Mouse (Mus musculus): ENCODE measurements at regions not wholly inside any gene's neighbourhood (a gene's known extent, or its start where the extent isn't known, plus 50 kb on each side); places are given as distances from the start of the nearest gene placed in this dataset.

GRCm38 (mm10) chr7:79543231-79544071 is 74.0 kb downstream of the Rhcg start:
- H3K36me3 ChIP-seq (ENCODE audit: control insufficient read depth), result no peaks in the 10 kb centered on the region
- no peaks in the 10 kb centered on the region for H3K9me3 ChIP-seq (ENCODE audit: control insufficient read depth, low read length)
- H3K4me3 ChIP-seq (replicated peaks), result no peak overlapping the region
- H3K27me3 ChIP-seq (ENCODE audit: control insufficient read depth), result peaks cover 97% of the 10 kb centered on the region
- TF ChIP-seq GATA1 (IDR thresholded peaks at IDR 0.05; ENCODE audit: low read length) (no peak), TAL1 (IDR thresholded peaks at IDR 0.05; ENCODE audit: low read length) (no peak)
- H3K4me1 ChIP-seq (ENCODE audit: control insufficient read depth), result no peaks in the 10 kb centered on the region

GRCm38 (mm10) chr7:79542379-79543015 is 75.0 kb downstream of the Rhcg start:
- Histone ChIP-seq H3K9me3 (ENCODE audit: control insufficient read depth, low read length) (no peaks in the 10 kb centered on the region), H3K4me1 (ENCODE audit: control insufficient read depth) (no peaks in the 10 kb centered on the region), H3K36me3 (ENCODE audit: control insufficient read depth) (no peaks in the 10 kb centered on the region), H3K4me3 (replicated peaks) (no peak overlapping the region), H3K27me3 (ENCODE audit: control insufficient read depth) (peaks cover 97% of the 10 kb centered on the region)
- TF ChIP-seq TAL1 (IDR thresholded peaks at IDR 0.05; ENCODE audit: low read length), result no peak

- TF ChIP-seq TAL1 (IDR thresholded peaks at IDR 0.05; ENCODE audit: low read length), result no peak
- TF ChIP-seq GATA1 (IDR thresholded peaks at IDR 0.05; ENCODE audit: low read length), result no peak
- H3K9me3 ChIP-seq (ENCODE audit: control insufficient read depth, low read length), result no peaks in the 10 kb centered on the region; the same call in 1 of the 2 replicates
- peaks cover 98% of the 10 kb centered on the region for H3K27me3 ChIP-seq (ENCODE audit: control insufficient read depth)
- H3K4me1 ChIP-seq (ENCODE audit: control insufficient read depth), result no peaks in the 10 kb centered on the region
- no peaks in the 10 kb centered on the region for H3K36me3 ChIP-seq (ENCODE audit: control insufficient read depth)
- no peak overlapping the region for H3K4me3 ChIP-seq (replicated peaks)
These were observed 74.1 kb upstream of the Polg start for GRCm38 (mm10) chr7:79540246-79540645.

GRCm38 (mm10) chr7:79539426-79539825 is 73.3 kb upstream of the Polg start:
- no peaks in the 10 kb centered on the region; the same call in 1 of the 2 replicates for H3K9me3 ChIP-seq (ENCODE audit: control insufficient read depth, low read length)
- H3K4me3 ChIP-seq (replicated peaks), result no peak overlapping the region
- H3K4me1 ChIP-seq (ENCODE audit: control insufficient read depth), result no peaks in the 10 kb centered on the region
- H3K36me3 ChIP-seq (ENCODE audit: control insufficient read depth), result no peaks in the 10 kb centered on the region
- peaks cover 98% of the 10 kb centered on the region for H3K27me3 ChIP-seq (ENCODE audit: control insufficient read depth)
- TF ChIP-seq GATA1 (IDR thresholded peaks at IDR 0.05; ENCODE audit: low read length), result no peak
- TF ChIP-seq TAL1 (IDR thresholded peaks at IDR 0.05; ENCODE audit: low read length), result no peak

GRCm38 (mm10) chr7:79536157-79536641 is 70.0 kb upstream of the Polg start:
- no peaks in the 10 kb centered on the region; the same call in 1 of the 2 replicates for H3K9me3 ChIP-seq (ENCODE audit: control insufficient read depth, low read length)
- TF ChIP-seq GATA1 (IDR thresholded peaks at IDR 0.05; ENCODE audit: low read length) (no peak), TAL1 (IDR thresholded peaks at IDR 0.05; ENCODE audit: low read length) (no peak)
- no peaks in the 10 kb centered on the region for H3K36me3 ChIP-seq (ENCODE audit: control insufficient read depth)
- no peak overlapping the region for H3K4me3 ChIP-seq (replicated peaks)
- H3K27me3 ChIP-seq (ENCODE audit: control insufficient read depth), result peaks cover 98% of the 10 kb centered on the region
- H3K4me1 ChIP-seq (ENCODE audit: control insufficient read depth), result no peaks in the 10 kb centered on the region

- no peaks in the 10 kb centered on the region for H3K4me1 ChIP-seq (ENCODE audit: control insufficient read depth)
- H3K27me3 ChIP-seq (ENCODE audit: control insufficient read depth), result peaks cover 99% of the 10 kb centered on the region
- no peaks in the 10 kb centered on the region; the same call in 1 of the 2 replicates for H3K9me3 ChIP-seq (ENCODE audit: control insufficient read depth, low read length)
- H3K4me3 ChIP-seq (replicated peaks), result no peak overlapping the region
- TF ChIP-seq TAL1 (IDR thresholded peaks at IDR 0.05; ENCODE audit: low read length) (no peak), GATA1 (IDR thresholded peaks at IDR 0.05; ENCODE audit: low read length) (no peak)
- H3K36me3 ChIP-seq (ENCODE audit: control insufficient read depth), result no peaks in the 10 kb centered on the region
These were observed 69.3 kb upstream of the Polg start for GRCm38 (mm10) chr7:79535251-79536111.

- Histone ChIP-seq H3K9me3 (ENCODE audit: control insufficient read depth, low read length) (no peaks in the 10 kb centered on the region; the same call in 1 of the 2 replicates), H3K27me3 (ENCODE audit: control insufficient read depth) (peaks cover 99% of the 10 kb centered on the region), H3K36me3 (ENCODE audit: control insufficient read depth) (no peaks in the 10 kb centered on the region), H3K4me3 (replicated peaks) (no peak overlapping the region), H3K4me1 (ENCODE audit: control insufficient read depth) (no peaks in the 10 kb centered on the region)
- TF ChIP-seq GATA1 (IDR thresholded peaks at IDR 0.05; ENCODE audit: low read length) (no peak), TAL1 (IDR thresholded peaks at IDR 0.05; ENCODE audit: low read length) (no peak)
These were observed 68.7 kb upstream of the Polg start for GRCm38 (mm10) chr7:79534819-79535218.

GRCm38 (mm10) chr7:79534381-79534780 is 68.2 kb upstream of the Polg start:
- H3K36me3 ChIP-seq (ENCODE audit: control insufficient read depth), result no peaks in the 10 kb centered on the region
- H3K9me3 ChIP-seq (ENCODE audit: control insufficient read depth, low read length), result no peaks in the 10 kb centered on the region; the same call in 1 of the 2 replicates
- peaks cover 95% of the 10 kb centered on the region for H3K27me3 ChIP-seq (ENCODE audit: control insufficient read depth)
- no peak for TF ChIP-seq TAL1 (IDR thresholded peaks at IDR 0.05; ENCODE audit: low read length)
- no peak for TF ChIP-seq GATA1 (IDR thresholded peaks at IDR 0.05; ENCODE audit: low read length)
- no peaks in the 10 kb centered on the region for H3K4me1 ChIP-seq (ENCODE audit: control insufficient read depth)
- no peak overlapping the region for H3K4me3 ChIP-seq (replicated peaks)
